Mouse (Mus musculus): ENCODE measurements around the gene Krt84. TPM values are rescaled to one million over a fixed set of nuclear protein-coding genes. Genes with fewer than 3 reads are reported as not detected.
"Not testable (repeated sequence)": the region's sequence is repeated elsewhere in the genome, so short reads cannot be mapped to it uniquely, and the experiment has no call there.

Krt84 gene
- not detected for total RNA-seq (2022)

- no peak for DNase-seq (ENCODE audit: low spot score in 2 of 2)
Observed at GRCm38 (mm10) chr15:101532720-101533119, at the start of gene Krt84. Gene Krt84, minus strand, starts transcription at chr15:101532820.

GRCm38 (mm10) chr15:101581701-101582100 lies 49.1 kb upstream of the Krt84 start:
- no peak for DNase-seq (ENCODE audit: low spot score in 2 of 2)

GRCm38 (mm10) chr15:101575506-101575905 lies 42.9 kb upstream of the Krt84 start:
- DNase-seq (ENCODE audit: low spot score in 2 of 2): no peak

- no peak for DNase-seq (ENCODE audit: low spot score in 2 of 2)
Observed at GRCm38 (mm10) chr15:101573796-101574345, 41.3 kb upstream of the Krt84 start, which contains the start of gene Krt75. Gene Krt75, minus strand, starts transcription at chr15:101573904.

GRCm38 (mm10) chr15:101567780-101568179 lies 35.2 kb upstream of the Krt84 start:
- no peak for DNase-seq (ENCODE audit: low spot score in 2 of 2)

- DNase-seq (ENCODE audit: low spot score in 2 of 2): no peak
Observed at GRCm38 (mm10) chr15:101562850-101563249, 30.2 kb upstream of the Krt84 start, which contains the start of gene Krt90. Gene Krt90, minus strand, starts transcription at chr15:101562950.

- DNase-seq (ENCODE audit: low spot score in 2 of 2): no peak
Observed at GRCm38 (mm10) chr15:101558034-101558646, 25.5 kb upstream of the Krt84 start.

GRCm38 (mm10) chr15:101553169-101553568 lies 20.5 kb upstream of the Krt84 start:
- no peak for DNase-seq (ENCODE audit: low spot score in 2 of 2)

GRCm38 (mm10) chr15:101552188-101552587 lies 19.6 kb upstream of the Krt84 start:
- DNase-seq (ENCODE audit: low spot score in 2 of 2): no peak

- DNase-seq (ENCODE audit: low spot score in 2 of 2): no peak
Observed at GRCm38 (mm10) chr15:101550567-101550966, 17.9 kb upstream of the Krt84 start, which contains the start of gene Krt82. Gene Krt82, minus strand, starts transcription at chr15:101550667.

- no peak for DNase-seq (ENCODE audit: low spot score in 2 of 2)
Observed at GRCm38 (mm10) chr15:101544478-101544877, 11.9 kb upstream of the Krt84 start.

GRCm38 (mm10) chr15:101542543-101542942 lies 9.9 kb upstream of the Krt84 start:
- no peak for DNase-seq (ENCODE audit: low spot score in 2 of 2)

- DNase-seq (ENCODE audit: low spot score in 2 of 2): no peak
Observed at GRCm38 (mm10) chr15:101538580-101538900, 5.9 kb upstream of the Krt84 start.

- no peak for DNase-seq (ENCODE audit: low spot score in 2 of 2)
Observed at GRCm38 (mm10) chr15:101537864-101538579, 5.4 kb upstream of the Krt84 start.

- DNase-seq (ENCODE audit: low spot score in 2 of 2): no peak
Observed at GRCm38 (mm10) chr15:101536054-101536850, 3.6 kb upstream of the Krt84 start.

- no peak for DNase-seq (ENCODE audit: low spot score in 2 of 2)
Observed at GRCm38 (mm10) chr15:101522556-101523232, 9.9 kb downstream of the Krt84 start.

- peak; percentile 57 to 83 for DNase-seq (ENCODE audit: low spot score in 2 of 2)
Observed at GRCm38 (mm10) chr15:101519792-101520191, 12.8 kb downstream of the Krt84 start.

GRCm38 (mm10) chr15:101517161-101517560 lies 15.5 kb downstream of the Krt84 start, which contains the start of gene Gm49425:
Gene Gm49425, minus strand, starts transcription at chr15:101517261.
- not testable (repeated sequence) for DNase-seq (ENCODE audit: low spot score in 2 of 2)

GRCm38 (mm10) chr15:101508247-101508646 lies 24.4 kb downstream of the Krt84 start:
- no peak for DNase-seq (ENCODE audit: low spot score in 2 of 2)

GRCm38 (mm10) chr15:101506896-101507758 lies 25.5 kb downstream of the Krt84 start:
- no peak for DNase-seq (ENCODE audit: low spot score in 2 of 2)

All from layer of hippocampus, adult 8-10 months (tissue).